Mouse (Mus musculus) intestine, embryonic 14.5 days (tissue): ENCODE results near the gene Nr2e1. TPM values are rescaled to one million over a fixed set of nuclear protein-coding genes. Genes with fewer than 3 reads are reported as not detected.

Experiments used
- ATAC-seq: fragments of 200-750 bp; cut with Nextera tagmentation; replicated peaks from 2 replicates; pipeline ENCODE4 v1.8.0; 2017; ENCODE audit warnings: low read depth, moderate number of reproducible peaks, moderate TSS enrichment, moderate library complexity; ENCODE audit not compliant: low FRiP score, low TSS enrichment
- DNase-seq: peaks from one replicate; pipeline ENCODE4 v3.0.0-alpha.2; 2018; ENCODE audit warnings: low spot score
- H3K27ac ChIP-seq: fragments of 300-500 bp; sonication (generic); 2 replicates; pipeline ENCODE4 v1.5.1; 2014; ENCODE audit warnings: low read depth, mild to moderate bottlenecking, control low read depth
- H3K27me3 ChIP-seq: fragments of 300-500 bp; sonication (generic); replicated peaks from 2 replicates; pipeline ENCODE4 v1.6.1; 2014; ENCODE audit warnings: low read length, control low read depth; ENCODE audit not compliant: control insufficient read depth, insufficient read depth
- H3K36me3 ChIP-seq: fragments of 300-500 bp; sonication (generic); 2 replicates; pipeline ENCODE4 v1.6.1; 2014; ENCODE audit warnings: low read length, control low read depth; ENCODE audit not compliant: control insufficient read depth, insufficient read depth
- H3K4me1 ChIP-seq: fragments of 300-500 bp; sonication (generic); replicated peaks from 2 replicates; pipeline ENCODE4 v1.6.1; 2014; ENCODE audit warnings: low read length, control low read depth, mixed read lengths; ENCODE audit not compliant: control insufficient read depth, insufficient read depth
- H3K4me2 ChIP-seq: fragments of 300-500 bp; sonication (generic); 2 replicates; pipeline ENCODE4 v1.6.1; 2014; ENCODE audit warnings: low read length
- H3K4me3 ChIP-seq: fragments of 300-500 bp; sonication (generic); 2 replicates; pipeline ENCODE4 v1.5.1; 2014; ENCODE audit warnings: low read depth, low read length, control low read depth, mixed read lengths
- H3K9ac ChIP-seq: fragments of 300-500 bp; sonication (generic); 2 replicates; pipeline ENCODE4 v1.6.1; 2014; ENCODE audit warnings: mild to moderate bottlenecking, low read length
- H3K9me3 ChIP-seq: fragments of 300-500 bp; sonication (generic); 2 replicates; pipeline ENCODE4 v1.6.1; 2016; ENCODE audit warnings: low read length, control low read depth; ENCODE audit not compliant: control insufficient read depth
- WGBS: fragments of 180-500 bp; shearing (Covaris S2); extraction: QIAGEN DNeasy Blood & Tissue Kit; methylation state at CpG from one replicate; pipeline ENCODE4 v1.1.7; 2014; 5-methylcytosine and 5-hydroxymethylcytosine counted together
- polyA plus RNA-seq: library from polyadenylated mRNA; unstranded; fragments of >200 nt; fragmentation: Nextera tagmentation; extraction: Ambion mirVana; gene quantifications from 2 replicates; pipeline ENCODE4 v1.2.1, GENCODE M21; 2014

Gene Nr2e1
- polyA plus RNA-seq, 1 experiment from 2014 or later, result not detected

GRCm38 (mm10) chr10:42578281-42578675 is 5.2 kb downstream of the Nr2e1 start:
- H3K4me2 ChIP-seq, result no peak overlapping the region
- ATAC-seq (no peak), DNase-seq (peak; percentile 52)
- no peaks in the 10 kb centered on the region for H3K36me3 ChIP-seq
- no peak overlapping the region for H3K27ac ChIP-seq
- no peaks in the 10 kb centered on the region for H3K4me1 ChIP-seq
- 2% methylated on average over 15 of the region's 15 CpGs for WGBS
- H3K9me3 ChIP-seq, result no peaks in the 10 kb centered on the region
- H3K4me3 ChIP-seq, result no peak overlapping the region; the same call in 1 of the 2 replicates
- peaks cover 100% of the 10 kb centered on the region for H3K27me3 ChIP-seq
- no peak overlapping the region for H3K9ac ChIP-seq

DNA sequence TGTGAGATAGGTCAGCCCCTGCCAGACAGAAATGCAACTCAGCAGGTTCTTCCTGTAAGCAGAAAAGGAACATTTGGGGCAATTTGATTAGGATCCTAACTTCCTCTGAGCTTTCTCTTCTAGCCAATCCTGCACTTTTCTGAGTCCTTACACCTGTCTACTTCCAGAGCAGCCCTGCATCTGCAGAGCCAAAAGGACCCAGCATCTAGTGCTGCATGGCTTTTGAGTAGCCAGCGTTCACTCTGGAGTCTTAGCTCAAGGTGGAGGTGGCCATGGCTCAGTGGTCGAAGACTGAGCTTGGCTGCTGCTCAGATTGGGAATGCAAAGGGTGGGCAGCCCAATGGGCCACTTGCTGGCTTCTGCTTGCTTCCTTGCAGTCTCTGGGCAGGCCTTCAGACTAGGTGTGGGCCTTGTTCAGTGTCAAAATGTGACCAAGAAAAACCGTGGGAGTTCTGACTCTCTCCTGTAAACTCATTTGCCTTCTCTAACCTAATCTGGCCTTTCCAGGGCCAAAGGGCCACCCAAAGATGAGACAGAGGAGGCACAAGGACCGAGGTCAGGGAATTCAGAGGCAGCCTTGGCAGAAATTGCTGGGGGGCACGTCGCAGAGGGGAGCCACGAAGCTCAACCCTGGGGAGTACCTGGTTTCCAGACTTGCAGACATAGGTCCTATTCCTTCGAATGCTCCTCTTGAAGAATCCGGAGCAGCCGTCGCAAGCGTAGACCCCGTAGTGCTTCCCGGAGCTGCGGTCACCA is 5.7 kb downstream of the Nr2e1 start:
- Histone ChIP-seq H3K4me2 (no peak overlapping the region), H3K27ac (no peak overlapping the region), H3K9ac (no peak overlapping the region), H3K27me3 (peaks cover 100% of the 10 kb centered on the region), H3K4me1 (no peaks in the 10 kb centered on the region), H3K4me3 (no peak overlapping the region), H3K9me3 (no peaks in the 10 kb centered on the region), H3K36me3 (no peaks in the 10 kb centered on the region)
- ATAC-seq, result no peak
- 2% methylated on average over 15 of the region's 15 CpGs for WGBS
- peak; percentile 53 for DNase-seq

DNA sequence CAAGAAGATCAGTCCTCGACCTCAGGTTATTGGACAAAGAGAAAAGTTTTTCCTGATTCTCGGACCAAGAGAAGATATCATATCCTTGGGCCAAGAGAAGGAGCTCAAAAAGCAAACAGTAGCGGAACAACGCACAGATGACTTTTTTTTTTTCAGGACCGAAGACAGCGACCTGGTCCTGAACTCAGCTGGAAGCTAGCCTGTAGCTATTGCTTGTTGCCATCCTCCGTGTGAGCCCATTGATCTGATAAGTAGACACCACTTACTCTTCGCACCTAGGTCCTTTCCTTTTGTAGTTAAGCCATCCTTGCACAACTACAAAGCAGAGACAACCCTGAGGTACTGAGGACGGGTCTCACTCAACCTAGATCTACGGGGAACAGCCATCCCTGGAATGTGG is 8.8 kb downstream of the Nr2e1 start:
- Histone ChIP-seq H3K9ac (no peak overlapping the region), H3K4me1 (no peaks in the 10 kb centered on the region), H3K27ac (no peak overlapping the region), H3K4me3 (no peak overlapping the region), H3K9me3 (no peaks in the 10 kb centered on the region), H3K4me2 (no peak overlapping the region), H3K27me3 (peaks cover 100% of the 10 kb centered on the region), H3K36me3 (no peaks in the 10 kb centered on the region)
- DNase-seq (peak; percentile 66), ATAC-seq (no peak)
- 4% methylated on average over 10 of the region's 10 CpGs for WGBS

- Histone ChIP-seq H3K4me3 (no peak overlapping the region), H3K9ac (no peak overlapping the region), H3K4me2 (no peak overlapping the region), H3K27ac (no peak overlapping the region), H3K36me3 (no peaks in the 10 kb centered on the region), H3K4me1 (no peaks in the 10 kb centered on the region), H3K27me3 (peaks cover 100% of the 10 kb centered on the region), H3K9me3 (no peaks in the 10 kb centered on the region)
- DNase-seq (no peak), ATAC-seq (no peak)
- WGBS, result 2% methylated on average over 15 of the region's 15 CpGs
Observed at GRCm38 (mm10) chr10:42572971-42573370, 10.5 kb downstream of the Nr2e1 start.

DNA sequence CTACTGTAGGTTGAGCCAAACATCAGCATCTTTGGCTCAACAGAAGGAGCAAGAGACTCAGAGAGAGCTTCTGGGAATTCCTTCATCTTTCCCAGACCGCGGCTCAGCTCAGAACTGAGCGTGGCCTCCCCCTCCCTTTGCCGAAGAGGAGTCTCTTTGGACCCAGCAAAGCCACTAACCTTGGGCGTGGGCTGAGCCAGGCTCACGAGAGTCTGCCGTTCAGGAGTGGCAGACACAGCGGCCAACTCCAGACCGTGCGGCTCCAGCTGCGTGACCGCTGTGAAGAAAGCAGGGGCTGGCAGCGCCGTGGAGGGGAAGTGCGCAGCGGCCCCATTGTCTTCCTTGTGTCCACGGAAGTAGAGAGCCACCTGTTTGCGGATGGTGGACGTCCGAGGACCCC is 10.9 kb downstream of the Nr2e1 start:
- no peaks in the 10 kb centered on the region for H3K36me3 ChIP-seq
- H3K9ac ChIP-seq, result no peak overlapping the region
- DNase-seq, result peak; percentile 52
- no peak for ATAC-seq
- H3K27ac ChIP-seq, result no peak overlapping the region
- no peak overlapping the region for H3K4me2 ChIP-seq
- H3K4me1 ChIP-seq, result no peaks in the 10 kb centered on the region
- H3K4me3 ChIP-seq, result no peak overlapping the region
- H3K9me3 ChIP-seq, result no peaks in the 10 kb centered on the region
- peaks cover 100% of the 10 kb centered on the region for H3K27me3 ChIP-seq
- under 1% methylated on average over 20 of the region's 20 CpGs for WGBS

GRCm38 (mm10) chr10:42562272-42562671 is 21.2 kb downstream of the Nr2e1 start:
- H3K9me3 ChIP-seq, result no peaks in the 10 kb centered on the region
- no peak for ATAC-seq
- H3K4me1 ChIP-seq, result no peaks in the 10 kb centered on the region
- 1% methylated on average over 12 of the region's 12 CpGs for WGBS
- H3K9ac ChIP-seq, result no peak overlapping the region
- H3K36me3 ChIP-seq, result no peaks in the 10 kb centered on the region
- no peak overlapping the region for H3K4me3 ChIP-seq
- peak; percentile 84 for DNase-seq
- H3K4me2 ChIP-seq, result no peak overlapping the region; the same call in 1 of the 2 replicates
- H3K27me3 ChIP-seq, result peaks cover 36% of the 10 kb centered on the region
- no peak overlapping the region for H3K27ac ChIP-seq

GRCm38 (mm10) chr10:42559581-42560200 is 23.7 kb downstream of the Nr2e1 start:
- no peak for DNase-seq
- no peak overlapping the region for H3K27ac ChIP-seq
- ATAC-seq, result no peak
- no peak overlapping the region for H3K4me2 ChIP-seq
- 75% methylated on average over 5 of the region's 5 CpGs for WGBS
- H3K36me3 ChIP-seq, result no peaks in the 10 kb centered on the region
- no peaks in the 10 kb centered on the region for H3K9me3 ChIP-seq
- H3K4me1 ChIP-seq, result no peaks in the 10 kb centered on the region
- H3K4me3 ChIP-seq, result no peak overlapping the region
- peaks cover 16% of the 10 kb centered on the region for H3K27me3 ChIP-seq
- H3K9ac ChIP-seq, result no peak overlapping the region

- 90% methylated on average over 3 of the region's 3 CpGs for WGBS
- Histone ChIP-seq H3K36me3 (no peaks in the 10 kb centered on the region), H3K27ac (no peak overlapping the region)
Observed at GRCm38 (mm10) chr10:42546507-42546906, 36.9 kb downstream of the Nr2e1 start.

More at GRCm38 (mm10) chr10:42546507-42546906, 36.9 kb downstream of the Nr2e1 start:
- Histone ChIP-seq H3K9me3 (no peaks in the 10 kb centered on the region), H3K27me3 (no peaks in the 10 kb centered on the region), H3K4me2 (no peak overlapping the region), H3K4me3 (no peak overlapping the region), H3K9ac (no peak overlapping the region), H3K4me1 (no peaks in the 10 kb centered on the region)
- DNase-seq (no peak), ATAC-seq (no peak)
